Mouse (Mus musculus) hindbrain, embryonic 16.5 days (tissue): Measurements from ENCODE around the gene Esm1. TPM values are rescaled to one million over a fixed set of nuclear protein-coding genes. Genes with fewer than 3 reads are reported as not detected.
"Not testable (repeated sequence)": the region's sequence is repeated elsewhere in the genome, so short reads cannot be mapped to it uniquely, and the experiment has no call there.

Experiments used
- ATAC-seq: fragments of 200-750 bp; cut with Nextera tagmentation; 2 replicates; pipeline ENCODE4 v1.8.0; 2017; ENCODE audit warnings: moderate TSS enrichment, moderate library complexity
- H3K27ac ChIP-seq: fragments of 300-500 bp; sonication (generic); 2 replicates; pipeline ENCODE4 v1.5.1; 2014; ENCODE audit warnings: low read depth, mild to moderate bottlenecking, control low read depth, low read length, moderate library complexity
- H3K27me3 ChIP-seq: fragments of 300-500 bp; sonication (generic); replicated peaks from 2 replicates; pipeline ENCODE4 v1.6.1; 2014; ENCODE audit warnings: low read length; ENCODE audit not compliant: control insufficient read depth, insufficient read depth
- H3K36me3 ChIP-seq: fragments of 300-500 bp; sonication (generic); 2 replicates; pipeline ENCODE4 v1.6.1; 2014; ENCODE audit warnings: mild to moderate bottlenecking, low read length, moderate library complexity, mixed read lengths; ENCODE audit not compliant: control insufficient read depth, insufficient read depth
- H3K4me1 ChIP-seq: fragments of 300-500 bp; sonication (generic); 2 replicates; pipeline ENCODE4 v1.6.1; 2014; ENCODE audit warnings: low read depth, low read length; ENCODE audit not compliant: control insufficient read depth, insufficient read depth
- H3K4me2 ChIP-seq: fragments of 300-500 bp; sonication (generic); 2 replicates; pipeline ENCODE4 v1.6.1; 2014; ENCODE audit warnings: mild to moderate bottlenecking, low read length, control low read depth, moderate library complexity
- H3K4me3 ChIP-seq: fragments of 300-500 bp; sonication (generic); 2 replicates; pipeline ENCODE4 v1.5.1; 2014; ENCODE audit warnings: mild to moderate bottlenecking, low read length, control low read depth, moderate library complexity
- H3K9ac ChIP-seq: fragments of 300-500 bp; sonication (generic); 2 replicates; pipeline ENCODE4 v1.6.1; 2014; ENCODE audit warnings: low read depth, mild to moderate bottlenecking, control low read depth, low read length, moderate library complexity
- H3K9me3 ChIP-seq: fragments of 300-500 bp; sonication (generic); 2 replicates; pipeline ENCODE4 v1.6.1; 2014; ENCODE audit warnings: mild to moderate bottlenecking, low read length, moderate library complexity; ENCODE audit not compliant: control insufficient read depth
- WGBS: fragments of 180-500 bp; shearing (Covaris S2); extraction: QIAGEN DNeasy Blood & Tissue Kit; methylation state at CpG from one replicate; pipeline ENCODE4 v1.1.7; 2014; 5-methylcytosine and 5-hydroxymethylcytosine counted together
- polyA plus RNA-seq: library from polyadenylated mRNA; unstranded; fragments of >200 nt; fragmentation: Nextera tagmentation; extraction: Ambion mirVana; gene quantifications from 2 replicates; pipeline ENCODE4 v1.2.1, GENCODE M21; 2015

Gene Esm1
- polyA plus RNA-seq, 1 experiment from 2014 or later: 2.3 TPM

DNA sequence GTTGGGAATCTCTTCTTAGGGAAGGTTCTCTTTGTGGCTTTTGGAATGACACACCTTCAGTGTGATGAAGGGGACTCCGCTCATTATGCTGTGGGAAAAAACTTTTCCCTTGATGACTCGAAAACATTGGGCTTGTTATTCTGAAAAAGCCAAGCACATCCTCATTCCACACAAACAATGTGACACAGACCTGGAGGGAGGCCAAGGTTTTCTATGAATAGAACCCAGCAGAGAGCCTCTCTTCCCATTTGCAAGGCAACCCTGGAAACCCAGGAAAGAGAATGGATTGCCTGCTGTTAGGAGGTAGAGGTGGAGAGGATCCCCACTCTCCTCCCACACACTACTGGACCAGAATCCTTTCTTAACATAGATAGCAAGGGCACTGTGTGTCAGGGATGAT is 14.6 kb downstream of the Esm1 start:
- no peaks in the 10 kb centered on the region for H3K9me3 ChIP-seq
- H3K4me2 ChIP-seq: peak overlapping the region; percentile 39
- H3K4me1 ChIP-seq: peaks cover 5% of the 10 kb centered on the region
- no peak overlapping the region for H3K9ac ChIP-seq
- H3K27ac ChIP-seq: no peak overlapping the region
- peak; percentile 53 for ATAC-seq
- WGBS: 2% methylated on average over 2 of the region's 2 CpGs
- H3K4me3 ChIP-seq: no peak overlapping the region
- no peaks in the 10 kb centered on the region for H3K36me3 ChIP-seq
- H3K27me3 ChIP-seq: no peaks in the 10 kb centered on the region

DNA sequence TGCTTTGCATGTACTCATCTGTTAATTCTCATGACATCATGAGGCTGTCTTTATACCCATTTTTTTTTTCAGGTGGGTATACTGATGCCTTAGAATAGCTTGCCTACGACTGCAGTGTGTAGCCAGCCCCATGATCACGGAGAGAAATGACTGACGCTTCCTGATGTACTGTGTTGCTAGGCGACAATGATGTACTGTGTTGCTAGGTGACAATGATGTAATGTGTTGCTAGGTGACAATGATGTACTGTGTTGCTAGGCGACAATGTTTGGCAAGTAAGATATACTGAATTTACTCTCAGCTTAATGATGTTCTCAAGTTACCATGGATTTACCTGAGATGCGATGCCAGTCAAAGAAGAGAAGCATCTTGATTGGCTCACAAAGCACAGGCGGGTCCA is 16.4 kb downstream of the Esm1 start, which contains the start of gene Gzmk:
Gene Gzmk (minus strand): TSS at position 98 of the 400 bp plus-strand sequence.
- no peaks in the 10 kb centered on the region for H3K9me3 ChIP-seq
- no peak within 1 kb of the TSS for H3K27ac ChIP-seq
- no peaks in the 10 kb centered on the region for H3K27me3 ChIP-seq
- H3K4me3 ChIP-seq: no peak within 1 kb of the TSS
- no peak within 1 kb of the TSS for H3K9ac ChIP-seq
- peak within 1 kb of the TSS; percentile 28 for H3K4me2 ChIP-seq
- WGBS: 27% methylated on average over 7 of the region's 7 CpGs
- peak; percentile 96 for ATAC-seq
- H3K4me1 ChIP-seq: peaks cover 5% of the 10 kb centered on the region
- H3K36me3 ChIP-seq: no peaks in the 10 kb centered on the region

DNA sequence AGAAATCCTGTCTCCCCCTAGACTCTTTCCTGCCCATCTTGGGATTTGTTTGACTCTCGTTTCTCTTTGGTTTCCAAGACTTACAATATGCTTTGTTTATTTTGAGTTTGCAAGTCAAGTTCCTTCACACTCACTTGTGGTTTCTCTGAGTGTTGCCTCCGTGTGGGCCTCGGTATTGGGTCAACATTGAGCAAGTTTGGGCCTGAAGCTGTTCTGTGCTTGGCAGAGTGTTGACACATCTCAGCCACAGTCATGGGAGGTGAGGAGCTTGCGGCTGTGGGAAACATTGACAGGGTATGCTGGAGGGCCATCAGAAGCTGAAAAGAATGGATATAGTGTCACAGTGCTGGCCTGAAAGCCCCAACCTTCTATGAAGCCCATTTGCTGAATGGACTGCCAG is 17.6 kb downstream of the Esm1 start:
- H3K4me3 ChIP-seq: no peak overlapping the region
- ATAC-seq: no peak
- no peak overlapping the region for H3K9ac ChIP-seq
- H3K27ac ChIP-seq: no peak overlapping the region
- H3K27me3 ChIP-seq: no peaks in the 10 kb centered on the region
- H3K4me2 ChIP-seq: no peak overlapping the region
- no peaks in the 10 kb centered on the region for H3K9me3 ChIP-seq
- peaks cover 5% of the 10 kb centered on the region for H3K4me1 ChIP-seq
- H3K36me3 ChIP-seq: no peaks in the 10 kb centered on the region
- 83% methylated on average over 4 of the region's 4 CpGs for WGBS

DNA sequence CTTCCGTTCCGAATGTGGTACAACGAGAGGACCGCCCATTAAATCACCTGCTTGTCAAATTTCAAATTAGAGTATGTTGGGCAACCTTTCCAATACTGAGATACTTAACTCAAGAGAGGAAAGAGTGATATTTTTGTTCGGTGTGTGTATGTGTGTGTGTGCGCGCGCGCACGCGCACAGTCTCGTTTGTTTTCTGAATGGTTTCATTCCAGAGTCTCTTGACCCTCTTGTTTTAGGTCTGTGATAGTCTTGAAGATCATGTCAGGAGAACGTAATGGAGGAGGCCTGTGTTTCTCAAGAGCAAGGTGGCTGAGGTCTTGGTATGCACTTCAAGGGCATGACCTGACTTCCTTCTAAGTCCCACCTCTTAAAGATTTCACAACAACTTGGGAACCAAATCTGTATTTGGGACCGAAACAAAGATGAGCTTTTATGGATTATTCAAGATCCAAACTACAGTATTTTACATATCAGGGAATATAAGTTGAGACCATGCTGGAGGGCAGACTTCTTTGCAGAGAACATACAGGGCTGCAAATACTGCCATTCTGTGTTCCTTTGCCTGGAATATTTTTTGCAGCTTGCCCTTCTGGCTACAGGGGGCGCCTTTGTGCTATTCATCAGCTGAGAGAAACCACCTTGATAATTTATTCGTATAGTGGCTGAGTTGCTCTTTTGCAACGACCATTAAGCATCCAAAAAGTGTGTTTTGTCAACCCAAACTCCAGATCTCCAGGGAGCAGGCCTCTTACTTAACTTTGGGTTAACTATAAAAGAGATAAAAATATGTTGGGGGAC is 18.4 kb downstream of the Esm1 start:
- peaks cover 5% of the 10 kb centered on the region for H3K4me1 ChIP-seq
- no peak for ATAC-seq
- WGBS: 90% methylated on average over 17 of the region's 17 CpGs
- no peaks in the 10 kb centered on the region for H3K36me3 ChIP-seq
- no peaks in the 10 kb centered on the region for H3K9me3 ChIP-seq
- H3K27ac ChIP-seq: no peak overlapping the region
- H3K4me2 ChIP-seq: no peak overlapping the region
- no peak overlapping the region for H3K4me3 ChIP-seq
- H3K27me3 ChIP-seq: no peaks in the 10 kb centered on the region
- no peak overlapping the region for H3K9ac ChIP-seq

DNA sequence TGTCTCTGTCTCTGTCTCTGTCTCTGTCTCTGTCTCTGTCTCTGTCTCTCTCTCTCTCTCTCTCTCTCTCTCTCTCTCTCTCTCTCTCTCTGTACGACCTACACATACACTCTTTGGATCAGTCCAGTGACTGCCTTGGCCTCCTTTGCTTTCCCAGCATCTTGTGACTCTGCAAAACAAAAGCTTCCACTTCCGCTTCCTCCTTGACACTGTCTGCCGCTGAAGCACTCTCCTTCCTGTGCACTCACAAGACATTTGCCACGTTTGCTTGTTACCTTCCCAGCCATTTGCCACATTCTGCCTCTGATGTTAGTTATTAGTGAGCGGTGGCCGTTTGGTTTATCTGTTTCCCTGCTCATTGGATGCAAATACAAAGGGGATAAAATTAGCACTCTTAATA is 32.7 kb downstream of the Esm1 start:
- H3K4me3 ChIP-seq: no peak overlapping the region
- no peak overlapping the region for H3K27ac ChIP-seq
- no peak overlapping the region for H3K9ac ChIP-seq
- H3K4me1 ChIP-seq: no peaks in the 10 kb centered on the region
- no peaks in the 10 kb centered on the region for H3K9me3 ChIP-seq
- WGBS: 58% methylated on average over 6 of the region's 6 CpGs
- H3K27me3 ChIP-seq: no peaks in the 10 kb centered on the region
- no peak overlapping the region for H3K4me2 ChIP-seq
- no peak for ATAC-seq
- no peaks in the 10 kb centered on the region for H3K36me3 ChIP-seq

DNA sequence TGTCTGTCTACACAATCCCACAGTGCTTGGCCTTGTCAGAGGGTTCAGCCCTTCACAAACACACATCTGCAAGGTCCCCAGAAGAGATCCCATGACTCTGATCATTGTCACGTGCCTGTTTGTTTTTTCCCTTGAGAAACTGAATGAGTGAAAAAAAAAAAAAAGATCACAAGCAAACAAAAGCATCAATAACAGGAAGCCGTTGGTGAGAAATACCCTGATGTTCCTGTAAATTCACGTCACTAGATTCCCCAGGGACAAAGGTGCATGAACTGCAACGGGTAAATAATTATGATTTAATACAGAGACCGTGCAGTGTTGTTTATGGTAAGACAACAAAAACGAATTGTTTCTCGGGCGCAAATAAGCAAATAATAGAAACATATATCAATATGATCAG is 35.6 kb downstream of the Esm1 start:
- Histone ChIP-seq H3K4me2 (no peak overlapping the region), H3K4me1 (no peaks in the 10 kb centered on the region), H3K27ac (no peak overlapping the region), H3K4me3 (no peak overlapping the region), H3K27me3 (no peaks in the 10 kb centered on the region), H3K9ac (no peak overlapping the region), H3K36me3 (no peaks in the 10 kb centered on the region), H3K9me3 (no peaks in the 10 kb centered on the region)
- ATAC-seq: no peak
- 68% methylated on average over 8 of the region's 8 CpGs for WGBS

DNA sequence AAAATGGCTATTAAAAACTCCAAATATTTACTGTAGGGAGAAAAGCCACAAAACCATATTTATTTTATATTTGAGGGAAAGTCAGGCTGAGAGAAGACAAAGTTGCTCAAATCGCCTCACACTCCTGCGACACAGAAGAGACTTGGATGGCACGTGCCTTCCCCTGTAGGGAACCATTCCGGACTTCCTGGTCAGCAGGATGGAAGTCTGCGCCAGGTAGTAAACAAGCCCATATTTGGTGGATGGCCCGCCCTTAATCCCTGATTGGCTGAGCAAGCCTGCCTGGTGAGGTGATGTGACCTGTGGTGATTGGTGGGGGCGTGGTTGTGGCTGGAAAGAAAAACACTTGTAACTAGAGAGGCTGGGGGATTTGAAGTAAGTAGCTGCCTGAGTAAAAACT is 43.1 kb downstream of the Esm1 start:
- WGBS: 90% methylated on average over 7 of the region's 7 CpGs
- H3K36me3 ChIP-seq, H3K9me3 ChIP-seq, H3K4me1 ChIP-seq, H3K27ac ChIP-seq, H3K4me2 ChIP-seq, H3K27me3 ChIP-seq, ATAC-seq, H3K9ac ChIP-seq, H3K4me3 ChIP-seq: not testable (repeated sequence)

DNA sequence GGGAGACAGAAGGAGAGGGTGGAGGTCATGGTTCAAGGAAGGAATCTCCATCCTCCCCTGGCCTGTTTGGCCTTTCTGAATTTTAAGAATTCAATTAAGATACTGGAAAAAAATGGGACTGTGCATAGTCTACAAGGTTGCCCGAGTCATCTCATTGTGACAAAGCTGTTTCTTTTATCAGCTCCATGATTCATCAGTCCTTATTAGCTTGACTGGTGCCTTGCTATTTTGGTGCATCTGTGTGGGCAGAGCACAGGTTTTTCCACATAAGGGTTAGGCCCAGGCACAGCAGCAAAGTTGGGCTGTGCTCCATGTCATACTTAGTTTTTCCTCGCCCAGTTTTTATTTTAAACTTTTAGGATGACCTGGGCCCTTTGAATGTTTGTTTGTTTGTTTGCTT is 47.3 kb downstream of the Esm1 start:
- 89% methylated on average over 2 of the region's 2 CpGs for WGBS
- H3K4me1 ChIP-seq: no peaks in the 10 kb centered on the region
- ATAC-seq: no peak

DNA sequence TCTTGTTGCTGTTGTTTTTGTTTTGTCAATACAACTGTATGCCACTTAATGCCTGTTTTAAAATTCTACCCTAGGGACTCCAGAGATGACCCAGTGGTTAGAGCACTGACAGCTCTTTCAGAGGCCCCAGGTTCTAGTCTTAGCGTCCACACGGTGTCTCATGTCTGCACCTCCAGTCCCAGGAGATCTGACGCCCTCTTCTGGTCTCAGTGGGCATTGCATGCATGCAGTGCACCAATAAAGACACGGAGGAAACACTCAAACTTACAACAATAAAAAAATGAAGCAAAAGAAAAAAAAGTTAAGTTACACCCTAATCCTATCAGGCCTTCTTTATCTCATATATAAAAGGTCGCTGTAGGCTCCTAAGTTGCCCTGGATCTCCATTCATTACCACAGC is 47.7 kb downstream of the Esm1 start:
- Histone ChIP-seq H3K9me3 (no peaks in the 10 kb centered on the region), H3K4me1 (no peaks in the 10 kb centered on the region), H3K9ac (no peak overlapping the region), H3K4me3 (no peak overlapping the region), H3K4me2 (no peak overlapping the region), H3K27me3 (no peaks in the 10 kb centered on the region), H3K36me3 (no peaks in the 10 kb centered on the region), H3K27ac (no peak overlapping the region)
- no peak for ATAC-seq
- 49% methylated on average over 5 of the region's 5 CpGs for WGBS

More for the DNA sequence above, 47.3 kb downstream of the Esm1 start:
- H3K9me3 ChIP-seq: no peaks in the 10 kb centered on the region
- no peak overlapping the region for H3K9ac ChIP-seq
- H3K4me3 ChIP-seq: no peak overlapping the region
- no peaks in the 10 kb centered on the region for H3K27me3 ChIP-seq
- H3K27ac ChIP-seq: no peak overlapping the region
- no peaks in the 10 kb centered on the region for H3K36me3 ChIP-seq
- H3K4me2 ChIP-seq: no peak overlapping the region
